Mouse (Mus musculus): Measurements from ENCODE around the gene Pde4a. TPM values are rescaled to one million over a fixed set of nuclear protein-coding genes. Genes with fewer than 3 reads are reported as not detected.
"Not testable (repeated sequence)": the region's sequence is repeated elsewhere in the genome, so short reads cannot be mapped to it uniquely, and the experiment has no call there.

Gene Pde4a
- polyA plus RNA-seq, 1 experiment from 2014 or later: 2.8 TPM

DNA sequence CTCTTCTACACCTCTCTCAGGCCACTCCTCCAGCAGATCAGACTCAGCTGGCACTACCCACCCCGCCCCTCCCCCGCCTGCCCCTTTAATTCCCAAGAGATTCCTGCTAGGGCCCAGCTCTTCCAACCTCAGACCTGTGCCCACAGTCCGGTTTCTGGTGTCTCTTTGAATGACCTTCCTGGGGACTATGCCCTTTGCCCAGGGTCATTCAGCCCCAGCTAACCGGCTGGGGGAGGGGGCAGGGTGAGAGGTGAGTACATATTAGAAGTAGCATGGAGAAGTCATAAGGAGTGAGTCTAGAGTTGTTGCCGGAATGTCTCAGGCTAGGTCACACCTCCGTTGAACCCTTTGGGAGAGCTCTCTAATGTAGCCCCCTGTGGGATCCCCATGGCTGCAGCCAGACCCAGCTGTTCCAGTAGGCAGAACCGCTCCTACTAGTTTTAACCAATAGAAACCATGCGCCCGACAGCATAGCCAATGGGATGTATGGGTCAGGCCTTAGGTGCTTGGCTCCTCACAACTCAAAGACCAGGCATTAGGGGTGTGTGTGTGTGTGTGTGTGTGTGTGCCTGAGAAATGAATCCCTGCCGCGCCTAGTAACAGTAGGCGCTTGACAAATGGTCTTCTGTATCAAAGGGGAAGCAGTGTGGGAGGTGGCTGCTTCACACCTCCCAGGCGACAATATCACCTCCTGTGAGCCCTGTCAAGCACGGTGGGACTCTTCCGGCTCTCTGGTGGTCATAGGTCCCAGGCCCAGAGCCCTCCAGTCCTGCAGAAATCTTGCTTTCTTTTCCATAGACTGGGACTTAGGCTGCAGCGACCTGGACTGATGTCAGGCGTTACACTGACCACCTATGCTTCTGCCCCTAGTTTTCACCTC lies 84.4 kb downstream of the Pde4a start:
- 29% methylated on average over 17 of the region's 17 CpGs for WGBS
- Histone ChIP-seq H3K27me3 (replicated peaks; ENCODE audit: control insufficient read depth, insufficient read depth, low read length) (peaks cover 60% of the 10 kb centered on the region), H3K4me2 (replicated peaks; ENCODE audit: low read depth) (no peak overlapping the region), H3K9ac (ENCODE audit: low read depth, low read length) (no peak overlapping the region), H3K36me3 (ENCODE audit: control insufficient read depth, insufficient read depth) (no peaks in the 10 kb centered on the region), H3K27ac (ENCODE audit: low read depth, low read length) (no peak overlapping the region), H3K9me3 (ENCODE audit: control insufficient read depth) (no peaks in the 10 kb centered on the region), H3K4me3 (ENCODE audit: low read depth, low read length) (no peak overlapping the region), H3K4me1 (replicated peaks; ENCODE audit: control insufficient read depth, insufficient read depth, low read length) (no peaks in the 10 kb centered on the region)
- ATAC-seq: no peak
- TF ChIP-seq CTCF (IDR thresholded peaks at IDR 0.05; ENCODE audit: low read depth): no peak

DNA sequence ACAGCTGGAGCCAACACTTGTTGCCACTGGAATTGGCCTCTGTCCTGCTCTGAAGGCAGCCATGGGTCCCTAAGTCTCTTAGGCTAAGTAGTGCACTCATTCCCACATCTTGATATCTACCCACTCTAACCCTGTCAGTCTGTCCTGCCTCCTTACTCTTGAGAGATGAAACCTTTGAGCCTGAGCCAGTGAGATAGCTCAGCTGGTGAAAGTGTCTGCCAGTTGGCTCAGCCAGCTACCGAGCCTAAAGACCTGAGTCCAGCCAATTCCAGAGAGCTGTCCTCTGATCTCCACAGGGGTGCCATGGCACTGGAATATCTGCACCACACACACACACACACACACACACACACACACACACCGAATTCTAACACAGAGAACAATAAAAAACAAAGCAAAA lies 85.0 kb downstream of the Pde4a start:
- no peak for ATAC-seq
- peaks cover 54% of the 10 kb centered on the region for H3K27me3 ChIP-seq (replicated peaks; ENCODE audit: control insufficient read depth, insufficient read depth, low read length)
- no peak for TF ChIP-seq CTCF (IDR thresholded peaks at IDR 0.05; ENCODE audit: low read depth)
- no peak overlapping the region for H3K4me2 ChIP-seq (replicated peaks; ENCODE audit: low read depth)
- no peak overlapping the region for H3K27ac ChIP-seq (ENCODE audit: low read depth, low read length)
- H3K9ac ChIP-seq (ENCODE audit: low read depth, low read length): no peak overlapping the region
- no peak overlapping the region for H3K4me3 ChIP-seq (ENCODE audit: low read depth, low read length)
- H3K9me3 ChIP-seq (ENCODE audit: control insufficient read depth): no peaks in the 10 kb centered on the region
- 50% methylated on average over 2 of the region's 2 CpGs for WGBS
- no peaks in the 10 kb centered on the region for H3K4me1 ChIP-seq (replicated peaks; ENCODE audit: control insufficient read depth, insufficient read depth, low read length)
- no peaks in the 10 kb centered on the region for H3K36me3 ChIP-seq (ENCODE audit: control insufficient read depth, insufficient read depth)

DNA sequence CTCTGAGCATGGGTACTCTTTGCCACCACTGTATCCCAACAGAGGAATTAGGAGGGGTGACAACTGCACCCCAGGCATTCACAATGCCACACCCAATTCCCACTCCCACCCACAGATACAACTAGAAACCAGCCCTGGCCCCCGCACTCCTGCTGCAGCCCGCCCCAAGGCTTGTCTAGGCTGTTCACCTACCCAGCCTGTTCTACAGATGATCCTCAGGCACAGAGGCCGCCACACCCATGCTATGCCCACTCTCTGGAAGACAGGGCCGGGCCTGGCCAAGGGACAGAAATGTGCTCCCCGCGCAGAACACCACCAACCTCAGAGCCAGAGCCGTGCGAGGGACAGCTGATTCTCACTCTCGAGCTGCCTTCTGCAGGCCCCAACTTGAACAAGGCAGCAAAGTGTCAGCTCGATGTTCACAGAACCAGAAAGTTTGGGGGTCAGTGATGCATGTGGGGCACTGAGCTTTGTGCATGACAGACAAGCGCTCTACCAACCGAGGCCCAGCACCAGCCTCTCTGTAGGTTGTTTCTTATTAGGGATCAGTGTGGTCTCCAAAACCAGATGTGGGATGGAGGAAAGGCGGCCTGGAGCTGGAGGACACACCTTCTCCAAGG lies 85.7 kb downstream of the Pde4a start:
- H3K4me3 ChIP-seq (ENCODE audit: low read depth, low read length): no peak overlapping the region
- H3K36me3 ChIP-seq (ENCODE audit: control insufficient read depth, insufficient read depth): no peaks in the 10 kb centered on the region
- TF ChIP-seq CTCF (IDR thresholded peaks at IDR 0.05; ENCODE audit: low read depth): no peak
- peaks cover 47% of the 10 kb centered on the region for H3K27me3 ChIP-seq (replicated peaks; ENCODE audit: control insufficient read depth, insufficient read depth, low read length)
- no peak overlapping the region for H3K4me2 ChIP-seq (replicated peaks; ENCODE audit: low read depth)
- no peaks in the 10 kb centered on the region for H3K4me1 ChIP-seq (replicated peaks; ENCODE audit: control insufficient read depth, insufficient read depth, low read length)
- H3K27ac ChIP-seq (ENCODE audit: low read depth, low read length): no peak overlapping the region
- no peaks in the 10 kb centered on the region for H3K9me3 ChIP-seq (ENCODE audit: control insufficient read depth)
- H3K9ac ChIP-seq (ENCODE audit: low read depth, low read length): no peak overlapping the region
- ATAC-seq: no peak
- 62% methylated on average over 13 of the region's 13 CpGs for WGBS

DNA sequence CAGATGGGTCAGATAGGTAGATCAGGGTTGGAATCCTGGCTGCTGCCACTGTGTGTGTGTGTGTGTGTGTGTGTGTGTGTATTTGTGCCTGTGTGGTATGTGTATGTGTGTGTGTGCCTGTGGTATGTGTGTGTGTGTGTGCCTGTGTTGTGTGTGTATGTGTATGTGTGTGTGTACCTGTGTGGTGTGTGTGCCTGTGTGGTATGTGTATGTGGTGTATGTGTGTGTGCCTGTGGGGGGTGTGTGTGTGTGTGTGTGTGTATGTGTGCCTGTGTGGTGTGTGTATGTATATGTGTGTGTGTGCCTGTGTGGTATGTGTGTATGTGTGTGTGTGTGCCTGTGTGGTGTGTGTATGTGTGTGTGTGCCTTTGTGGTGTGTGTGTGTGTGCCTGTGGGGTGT lies 89.2 kb downstream of the Pde4a start:
- no peak overlapping the region for H3K4me2 ChIP-seq (replicated peaks; ENCODE audit: low read depth)

DNA sequence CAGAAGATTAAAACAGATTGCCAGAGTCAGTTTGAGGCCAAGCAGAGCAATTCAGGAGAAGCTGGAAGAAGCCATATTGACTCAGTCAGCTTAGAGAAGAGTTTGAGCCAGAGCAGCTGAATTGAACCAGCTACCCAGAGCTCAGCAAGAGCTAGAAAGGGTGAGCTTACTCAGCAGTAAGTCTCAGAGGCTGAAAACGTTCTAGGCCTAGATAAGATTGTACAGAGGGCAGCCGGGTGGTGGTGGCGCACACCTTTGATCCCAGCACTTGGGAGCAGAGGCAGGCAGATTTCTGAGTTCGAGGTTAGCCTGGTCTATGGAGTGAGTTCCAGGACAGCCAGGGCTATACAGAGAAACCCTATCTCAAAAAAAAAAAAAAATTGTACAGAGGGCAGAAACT lies 90.8 kb downstream of the Pde4a start:
- 68% methylated on average over 4 of the region's 4 CpGs for WGBS
- H3K36me3 ChIP-seq (ENCODE audit: control insufficient read depth, insufficient read depth); ATAC-seq; H3K4me1 ChIP-seq (replicated peaks; ENCODE audit: control insufficient read depth, insufficient read depth, low read length); H3K9me3 ChIP-seq (ENCODE audit: control insufficient read depth); H3K4me2 ChIP-seq (replicated peaks; ENCODE audit: low read depth); H3K27ac ChIP-seq (ENCODE audit: low read depth, low read length); H3K27me3 ChIP-seq (replicated peaks; ENCODE audit: control insufficient read depth, insufficient read depth, low read length); H3K4me3 ChIP-seq (ENCODE audit: low read depth, low read length); H3K9ac ChIP-seq (ENCODE audit: low read depth, low read length): not testable (repeated sequence)

More for the DNA sequence above, 89.2 kb downstream of the Pde4a start:
- no peak overlapping the region for H3K4me3 ChIP-seq (ENCODE audit: low read depth, low read length)
- H3K4me1 ChIP-seq (replicated peaks; ENCODE audit: control insufficient read depth, insufficient read depth, low read length): no peaks in the 10 kb centered on the region
- H3K27ac ChIP-seq (ENCODE audit: low read depth, low read length): no peak overlapping the region
- H3K27me3 ChIP-seq (replicated peaks; ENCODE audit: control insufficient read depth, insufficient read depth, low read length): peaks cover 19% of the 10 kb centered on the region
- TF ChIP-seq CTCF (IDR thresholded peaks at IDR 0.05; ENCODE audit: low read depth): no peak
- H3K9ac ChIP-seq (ENCODE audit: low read depth, low read length): no peak overlapping the region
- H3K9me3 ChIP-seq (ENCODE audit: control insufficient read depth): no peaks in the 10 kb centered on the region
- no peak for ATAC-seq
- no peaks in the 10 kb centered on the region for H3K36me3 ChIP-seq (ENCODE audit: control insufficient read depth, insufficient read depth)

DNA sequence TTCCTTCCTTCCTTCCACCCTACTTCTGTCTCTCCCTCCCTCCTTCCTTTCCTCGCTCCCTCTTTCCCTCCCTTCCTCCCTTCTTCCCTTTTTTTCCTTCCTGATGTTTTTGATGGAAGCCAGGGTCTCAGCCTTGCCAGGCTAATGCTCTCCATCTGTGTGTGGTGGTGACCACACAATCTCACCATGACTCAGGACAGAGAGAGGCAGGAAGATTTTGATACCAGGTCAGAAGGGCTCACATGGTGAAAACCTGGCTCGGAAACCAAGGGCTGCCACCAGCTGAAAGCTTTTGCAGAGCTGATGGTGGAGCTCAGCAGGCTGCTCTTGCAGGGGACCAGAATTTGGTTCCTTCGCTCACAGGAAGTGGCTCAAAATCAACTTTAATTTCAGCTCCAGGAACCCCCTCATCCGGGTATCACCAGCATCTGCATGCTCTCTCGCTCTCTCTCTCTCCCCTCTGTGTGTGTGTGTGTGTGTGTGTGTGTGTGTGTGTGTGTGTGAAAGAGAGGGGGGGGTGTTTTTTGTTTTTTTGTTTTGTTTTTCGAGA lies 95.1 kb downstream of the Pde4a start:
- TF ChIP-seq CTCF (IDR thresholded peaks at IDR 0.05; ENCODE audit: low read depth): no peak
- Histone ChIP-seq H3K27ac (ENCODE audit: low read depth, low read length) (no peak overlapping the region), H3K9me3 (ENCODE audit: control insufficient read depth) (no peaks in the 10 kb centered on the region), H3K9ac (ENCODE audit: low read depth, low read length) (no peak overlapping the region), H3K27me3 (replicated peaks; ENCODE audit: control insufficient read depth, insufficient read depth, low read length) (no peaks in the 10 kb centered on the region), H3K4me2 (replicated peaks; ENCODE audit: low read depth) (no peak overlapping the region), H3K4me3 (ENCODE audit: low read depth, low read length) (no peak overlapping the region), H3K4me1 (replicated peaks; ENCODE audit: control insufficient read depth, insufficient read depth, low read length) (peaks cover 10% of the 10 kb centered on the region; the same call in 1 of the 2 replicates), H3K36me3 (ENCODE audit: control insufficient read depth, insufficient read depth) (no peaks in the 10 kb centered on the region)
- WGBS: 86% methylated on average over 6 of the region's 6 CpGs
- ATAC-seq: no peak
